Mouse (Mus musculus) embryo, embryonic 10 days (tissue): Measurements from ENCODE around the gene Il18.
A peak's percentile ranks its signal among the peaks of the same experiment; 100 is the strongest.
"Not testable (repeated sequence)": the region's sequence is repeated elsewhere in the genome, so short reads cannot be mapped to it uniquely, and the experiment has no call there.

Experiments used
- DNase-seq: peaks from one replicate; pipeline ENCODE4 v3.0.0-alpha.2; 2015; ENCODE audit warnings: low spot score

Il18 gene

GRCm38 (mm10) chr9:50603189-50603997, 48.8 kb downstream of the Il18 start, which contains the start of the genes Sdhd and Timm8b:
Sdhd (minus strand) TSS chr9:50603812.
Timm8b (plus strand) TSS chr9:50603910.
- peak; percentile 98 for DNase-seq

- DNase-seq = no peak
Measured at GRCm38 (mm10) chr9:50603998-50604324, 49.3 kb downstream of the Il18 start.

- no peak for DNase-seq
Measured at GRCm38 (mm10) chr9:50604338-50604737, 49.7 kb downstream of the Il18 start.

GRCm38 (mm10) chr9:50612115-50612514, 57.5 kb downstream of the Il18 start:
- no peak for DNase-seq

GRCm38 (mm10) chr9:50616161-50616560, 61.5 kb downstream of the Il18 start:
- no peak for DNase-seq

- DNase-seq = peak; percentile 95
Measured at GRCm38 (mm10) chr9:50616766-50617603, 62.4 kb downstream of the Il18 start, which contains the start of the genes Pih1d2 and Nkapd1. Pih1d2 (plus strand) TSS chr9:50617321. Nkapd1 (minus strand) TSS chr9:50617464.

- no peak for DNase-seq
Measured at GRCm38 (mm10) chr9:50617794-50618330, 63.2 kb downstream of the Il18 start.

GRCm38 (mm10) chr9:50630903-50631302, 76.3 kb downstream of the Il18 start:
- DNase-seq = not testable (repeated sequence)
